Mouse (Mus musculus) kidney, postnatal 0 days (tissue): ENCODE results near the gene 2310011J03Rik. TPM values are rescaled to one million over a fixed set of nuclear protein-coding genes. Genes with fewer than 3 reads are reported as not detected.
A peak's percentile ranks its signal among the peaks of the same experiment; 100 is the strongest.

Experiments used
- ATAC-seq: fragments of 200-750 bp; cut with Nextera tagmentation; replicated peaks from 2 replicates; pipeline ENCODE4 v1.8.0; 2017; ENCODE audit warnings: low read depth, moderate number of reproducible peaks, moderate TSS enrichment, moderate library complexity; ENCODE audit not compliant: low FRiP score
- DNase-seq: peaks from one replicate; pipeline ENCODE4 v3.0.0-alpha.2; 2016; ENCODE audit warnings: low spot score
- H3K27ac ChIP-seq: fragments of 300-500 bp; sonication (generic); 2 replicates; pipeline ENCODE4 v1.5.1; 2014; ENCODE audit warnings: mild to moderate bottlenecking
- H3K27me3 ChIP-seq: fragments of 300-500 bp; sonication (generic); 2 replicates; pipeline ENCODE4 v1.6.1; 2014; ENCODE audit warnings: low read length, mixed read lengths; ENCODE audit not compliant: insufficient read depth
- H3K36me3 ChIP-seq: fragments of 300-500 bp; sonication (generic); 2 replicates; pipeline ENCODE4 v1.6.1; 2014; ENCODE audit warnings: low read length, mixed read lengths; ENCODE audit not compliant: insufficient read depth
- H3K4me1 ChIP-seq: fragments of 300-500 bp; sonication (generic); replicated peaks from 2 replicates; pipeline ENCODE4 v1.6.1; 2014; ENCODE audit warnings: antibody characterized with exemption, low read length, mixed read lengths; ENCODE audit not compliant: insufficient read depth
- H3K4me2 ChIP-seq: fragments of 300-500 bp; sonication (generic); 2 replicates; pipeline ENCODE4 v1.6.1; 2014; ENCODE audit warnings: mild to moderate bottlenecking, low read length, moderate library complexity, mixed read lengths
- H3K4me3 ChIP-seq: fragments of 300-500 bp; sonication (generic); replicated peaks from 2 replicates; pipeline ENCODE4 v1.5.1; 2014; ENCODE audit warnings: low read depth, low read length
- H3K9ac ChIP-seq: fragments of 300-500 bp; sonication (generic); 2 replicates; pipeline ENCODE4 v1.6.1; 2014; ENCODE audit warnings: low read depth, low read length
- H3K9me3 ChIP-seq: fragments of 300-500 bp; sonication (generic); replicated peaks from 2 replicates; pipeline ENCODE4 v1.6.1; 2016; ENCODE audit warnings: low read length, inconsistent platforms, mixed read lengths
- CTCF ChIP-seq: IDR thresholded peaks from 2 replicates; pipeline ENCODE4 v1.5.1; 2016; ENCODE audit warnings: antibody characterized with exemption, low read depth, mild to moderate bottlenecking, moderate library complexity
- WGBS: fragments of 180-500 bp; shearing (Covaris S2); extraction: QIAGEN DNeasy Blood & Tissue Kit; methylation state at CpG from one replicate; pipeline ENCODE4 v1.1.7; 2014; 5-methylcytosine and 5-hydroxymethylcytosine counted together
- polyA plus RNA-seq: library from polyadenylated mRNA; unstranded; fragments of >200 nt; fragmentation: Nextera tagmentation; extraction: Ambion mirVana; gene quantifications from 2 replicates; pipeline ENCODE4 v1.2.1, GENCODE M21; 2015

2310011J03Rik gene
- polyA plus RNA-seq, 1 experiment from 2014 or later = 52.2 TPM

DNA sequence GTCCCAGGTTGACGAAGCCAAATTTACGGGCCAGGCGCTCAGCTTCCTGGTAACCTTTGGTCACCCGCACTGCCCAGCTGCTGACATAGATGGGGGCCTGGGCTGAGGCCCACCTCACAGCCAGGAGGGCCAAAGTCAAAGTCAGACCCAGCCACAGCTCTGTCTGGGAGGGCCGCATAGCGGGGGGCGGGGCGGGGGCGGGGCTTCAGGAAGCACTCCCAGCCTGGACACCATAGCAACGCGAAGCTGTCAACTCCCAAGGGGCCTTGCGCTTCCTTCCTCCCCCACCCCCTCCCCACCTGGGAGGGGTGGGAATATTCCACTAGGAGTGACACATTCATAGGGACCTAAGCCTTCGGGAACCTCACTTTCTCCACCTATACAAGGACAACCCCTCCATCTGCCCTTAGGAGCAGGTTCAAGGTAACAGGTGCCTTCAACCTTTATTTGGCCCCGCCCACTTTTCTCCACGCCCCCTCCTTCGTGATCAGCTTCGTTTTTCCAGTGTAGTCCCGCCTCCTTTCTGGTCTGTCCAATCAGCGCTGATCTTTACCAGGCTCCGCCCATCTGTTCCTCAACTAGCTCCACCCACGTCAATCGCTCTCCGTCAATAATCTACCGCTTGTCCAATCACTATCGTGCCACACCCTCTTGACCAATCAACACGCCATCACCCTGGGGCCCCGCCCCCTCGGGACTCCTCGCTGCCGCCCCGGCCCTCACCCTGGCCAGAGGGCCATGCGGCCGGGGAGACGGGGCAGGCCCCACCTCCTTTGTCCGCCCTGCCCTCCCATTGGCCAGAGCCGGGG, 9.1 kb upstream of the 2310011J03Rik start, which contains the start of the genes Pcsk4 and Reep6:
Gene Pcsk4, minus strand, starts transcription at position 226 of the 809 bp plus-strand sequence.
Gene Reep6, plus strand, starts transcription at position 681 of the 809 bp plus-strand sequence.
- H3K9me3 ChIP-seq = no peaks in the 10 kb centered on the region
- H3K27me3 ChIP-seq = no peaks in the 10 kb centered on the region
- H3K4me2 ChIP-seq = peak within 1 kb of the TSS; percentile 81
- peak within 1 kb of the TSS; percentile 46; the same call in 1 of the 2 replicates for H3K9ac ChIP-seq
- WGBS = 2% methylated on average over 36 of the region's 36 CpGs
- no peaks in the 10 kb centered on the region for H3K36me3 ChIP-seq
- no peak for TF ChIP-seq CTCF
- DNase-seq = peak; percentile 100
- H3K27ac ChIP-seq = no peak within 1 kb of the TSS
- H3K4me1 ChIP-seq = peaks cover 12% of the 10 kb centered on the region
- peak within 1 kb of the TSS; percentile 32 for H3K4me3 ChIP-seq
- peak; percentile 96 for ATAC-seq

DNA sequence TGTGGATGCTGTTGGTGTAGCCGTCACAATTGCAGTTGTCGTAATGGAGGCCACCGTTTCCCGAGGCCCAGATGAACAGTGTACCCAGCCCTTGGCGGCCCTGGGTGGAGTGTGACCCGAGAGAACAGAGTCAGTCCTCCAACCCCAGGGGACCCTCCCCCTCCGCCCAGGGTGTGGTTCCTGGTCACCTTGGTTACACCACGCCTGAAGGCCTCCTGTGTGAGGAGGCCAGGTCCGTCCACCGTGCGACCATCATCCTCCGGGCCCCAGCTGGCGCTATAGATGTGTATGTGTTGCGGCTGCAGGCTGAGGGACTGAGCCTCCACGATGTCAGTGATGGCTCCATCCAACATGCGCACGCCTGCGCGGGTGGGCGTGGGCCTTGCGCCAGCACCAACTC, 4.7 kb upstream of the 2310011J03Rik start:
- H3K9me3 ChIP-seq = no peaks in the 10 kb centered on the region
- WGBS = 81% methylated on average over 21 of the region's 21 CpGs
- no peak for DNase-seq
- H3K4me3 ChIP-seq = no peak overlapping the region
- H3K36me3 ChIP-seq = no peaks in the 10 kb centered on the region
- H3K27me3 ChIP-seq = no peaks in the 10 kb centered on the region
- no peak for TF ChIP-seq CTCF
- H3K4me1 ChIP-seq = peaks cover 13% of the 10 kb centered on the region; the same call in 1 of the 2 replicates
- H3K4me2 ChIP-seq = no peak overlapping the region
- no peak overlapping the region for H3K27ac ChIP-seq
- H3K9ac ChIP-seq = no peak overlapping the region
- no peak for ATAC-seq

DNA sequence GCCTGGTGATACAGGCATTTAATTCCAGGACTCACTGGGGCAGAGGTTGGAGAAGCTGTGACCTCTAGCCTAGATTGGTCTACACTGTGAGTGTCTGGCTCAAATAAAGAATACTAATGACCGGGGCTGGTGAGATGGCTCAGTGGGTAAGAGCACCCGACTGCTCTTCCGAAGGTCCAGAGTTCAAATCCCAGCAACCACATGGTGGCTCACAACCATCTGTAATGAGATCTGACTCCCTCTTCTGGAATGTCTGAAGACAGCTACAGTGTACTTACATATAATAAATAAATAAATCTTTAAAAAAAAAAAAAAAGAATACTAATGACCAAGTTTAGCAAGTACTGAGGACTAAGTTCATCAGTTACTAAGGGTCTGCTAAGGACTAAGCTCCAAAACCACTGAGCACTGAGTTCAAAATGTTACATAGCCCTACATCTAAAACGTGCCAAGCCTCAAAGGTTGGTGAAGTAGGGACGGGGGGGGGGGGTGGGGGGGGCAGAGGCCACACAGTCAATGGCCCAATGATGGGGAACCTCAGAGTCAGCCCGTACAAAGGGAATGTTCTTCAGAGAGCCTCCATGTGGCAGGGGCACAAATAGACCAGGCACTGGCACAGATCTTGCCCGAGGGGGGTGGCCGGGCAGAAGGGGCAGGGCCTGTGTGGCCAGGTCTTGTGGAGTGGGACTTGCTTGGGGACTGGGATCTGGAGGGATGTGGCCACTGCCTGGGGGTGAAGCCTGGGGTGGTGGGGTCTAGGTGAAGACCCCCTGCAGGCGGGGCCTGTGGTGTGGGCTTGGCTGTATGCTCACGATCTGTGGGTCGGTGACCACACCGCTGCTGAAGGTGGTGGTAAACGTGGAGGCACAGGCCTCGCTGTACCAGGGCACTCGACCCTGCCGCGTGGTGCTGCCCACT, 4.0 kb upstream of the 2310011J03Rik start:
- DNase-seq = no peak
- ATAC-seq = no peak
- peak overlapping the region; percentile 63; the same call in 1 of the 2 replicates for H3K9ac ChIP-seq
- peak overlapping the region; percentile 43; the same call in 1 of the 2 replicates for H3K27ac ChIP-seq
- H3K4me3 ChIP-seq = no peak overlapping the region
- 78% methylated on average over 17 of the region's 17 CpGs for whole genome bisulfite sequencing
- peak overlapping the region; percentile 95 for H3K4me2 ChIP-seq
- no peak for TF ChIP-seq CTCF
- H3K4me1 ChIP-seq = peaks cover 16% of the 10 kb centered on the region
- H3K27me3 ChIP-seq = no peaks in the 10 kb centered on the region
- no peaks in the 10 kb centered on the region for H3K36me3 ChIP-seq
- no peaks in the 10 kb centered on the region for H3K9me3 ChIP-seq

DNA sequence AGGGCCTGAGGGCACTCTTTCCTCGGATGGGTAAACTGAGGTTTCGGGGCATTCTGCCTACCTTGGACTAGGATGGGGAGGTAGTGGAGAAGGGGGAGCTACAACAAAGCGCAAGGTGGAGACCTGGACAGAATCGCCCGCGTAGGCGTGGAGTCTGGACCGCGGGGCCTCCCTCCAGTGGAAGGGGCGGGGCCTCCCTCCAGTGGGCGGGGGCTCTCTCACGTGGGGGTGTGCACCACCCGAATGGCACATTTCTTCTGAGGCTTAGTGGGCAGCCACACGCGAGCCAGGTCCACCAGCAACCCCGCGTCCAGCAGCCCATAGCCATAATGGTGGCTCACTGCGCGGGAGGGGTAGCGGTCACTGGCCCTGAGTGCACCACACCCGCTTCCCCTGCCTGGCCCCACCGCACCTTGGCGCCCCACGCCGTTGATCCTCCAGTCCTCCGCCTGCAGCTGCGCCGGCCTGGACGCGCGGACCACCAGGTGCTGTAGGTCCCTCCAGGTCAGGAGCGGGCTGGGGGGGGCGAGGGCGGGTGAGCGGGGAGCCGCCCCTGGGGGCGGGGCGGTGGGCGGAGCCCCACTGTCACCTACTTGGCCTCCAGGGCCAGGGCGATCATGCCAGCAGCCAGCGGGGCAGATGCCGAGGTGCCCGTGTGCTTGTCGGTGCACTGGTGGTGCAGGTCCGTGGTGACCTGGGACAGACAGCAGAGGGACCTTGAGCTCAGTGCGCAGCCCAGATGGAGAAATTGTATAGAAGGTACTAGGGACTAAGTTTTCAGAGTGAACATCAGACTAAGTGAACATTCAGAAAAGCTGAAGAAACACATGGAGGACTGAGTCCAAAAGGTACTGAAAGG, 3.2 kb upstream of the 2310011J03Rik start:
- peak overlapping the region; percentile 56 for H3K4me3 ChIP-seq
- WGBS = under 1% methylated on average over 44 of the region's 46 CpGs

DNA sequence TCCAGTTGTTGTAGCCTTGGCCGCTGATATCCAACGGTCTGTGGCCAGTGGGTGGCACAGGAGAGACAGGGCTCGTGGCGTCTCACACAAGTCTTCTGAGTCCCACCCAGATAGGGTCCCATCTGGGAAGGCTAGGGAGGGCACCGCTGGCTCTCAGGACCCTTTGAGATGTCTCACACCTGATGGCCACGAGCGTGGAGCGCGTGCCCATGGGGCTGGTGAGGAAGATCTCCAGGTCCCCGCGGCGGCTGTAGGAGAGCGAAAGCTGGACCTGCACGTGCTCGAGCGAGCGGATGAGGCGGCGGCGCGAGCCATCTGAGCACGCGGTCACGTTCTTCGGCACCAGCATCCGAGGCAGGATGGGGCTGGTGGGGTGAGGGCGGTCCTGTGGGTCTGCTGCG, 2.5 kb upstream of the 2310011J03Rik start:
- no peak for ATAC-seq
- WGBS = 2% methylated on average over 27 of the region's 28 CpGs
- Histone ChIP-seq H3K4me3 (peak overlapping the region; percentile 56), H3K9ac (peak overlapping the region; percentile 63), H3K27ac (no peak overlapping the region), H3K4me2 (peak overlapping the region; percentile 95), H3K9me3 (no peaks in the 10 kb centered on the region), H3K27me3 (no peaks in the 10 kb centered on the region), H3K36me3 (peaks cover 1% of the 10 kb centered on the region; the same call in 1 of the 2 replicates), H3K4me1 (peaks cover 20% of the 10 kb centered on the region)
- peak; percentile 30 for DNase-seq
- TF ChIP-seq CTCF = no peak; the same call in 1 of the 2 replicates

More for the DNA sequence above, 3.2 kb upstream of the 2310011J03Rik start:
- peak; percentile 38 for ATAC-seq
- TF ChIP-seq CTCF = no peak
- H3K4me1 ChIP-seq = peaks cover 20% of the 10 kb centered on the region
- no peaks in the 10 kb centered on the region for H3K9me3 ChIP-seq
- peak overlapping the region; percentile 43; the same call in 1 of the 2 replicates for H3K27ac ChIP-seq
- peak; percentile 33 for DNase-seq
- H3K27me3 ChIP-seq = no peaks in the 10 kb centered on the region
- H3K36me3 ChIP-seq = no peaks in the 10 kb centered on the region
- peak overlapping the region; percentile 95 for H3K4me2 ChIP-seq
- H3K9ac ChIP-seq = peak overlapping the region; percentile 63
